Mouse (Mus musculus): ENCODE results near the gene Ubl7.
A peak's percentile ranks its signal among the peaks of the same experiment; 100 is the strongest.
"Not testable (repeated sequence)": the region's sequence is repeated elsewhere in the genome, so short reads cannot be mapped to it uniquely, and the experiment has no call there.

Gene Ubl7

GRCm38 (mm10) chr9:57910254-57911160 is at the start of gene Ubl7:
TSS of gene Ubl7 (plus strand) at chr9:57910979.
- peak; percentile 92 for DNase-seq

- DNase-seq: peak; percentile 62
Observed at GRCm38 (mm10) chr9:57861951-57862471, 48.8 kb upstream of the Ubl7 start.

- DNase-seq: no peak
Observed at GRCm38 (mm10) chr9:57864336-57864735, 46.4 kb upstream of the Ubl7 start.

GRCm38 (mm10) chr9:57866530-57866929 is 44.2 kb upstream of the Ubl7 start:
- no peak for DNase-seq

- no peak for DNase-seq
Observed at GRCm38 (mm10) chr9:57867236-57867635, 43.5 kb upstream of the Ubl7 start.

- no peak for DNase-seq
Observed at GRCm38 (mm10) chr9:57867880-57868279, 42.9 kb upstream of the Ubl7 start.

GRCm38 (mm10) chr9:57868767-57869166 is 42.0 kb upstream of the Ubl7 start:
- no peak for DNase-seq

GRCm38 (mm10) chr9:57870273-57870816 is 40.4 kb upstream of the Ubl7 start:
- DNase-seq: no peak

- no peak for DNase-seq
Observed at GRCm38 (mm10) chr9:57874134-57874533, 36.6 kb upstream of the Ubl7 start.

GRCm38 (mm10) chr9:57874994-57875393 is 35.8 kb upstream of the Ubl7 start:
- no peak for DNase-seq

- DNase-seq: no peak
Observed at GRCm38 (mm10) chr9:57879213-57879612, 31.6 kb upstream of the Ubl7 start.

GRCm38 (mm10) chr9:57880278-57880677 is 30.5 kb upstream of the Ubl7 start:
- no peak for DNase-seq

- DNase-seq: not testable (repeated sequence)
Observed at GRCm38 (mm10) chr9:57881781-57882180, 29.0 kb upstream of the Ubl7 start.

GRCm38 (mm10) chr9:57883413-57883812 is 27.4 kb upstream of the Ubl7 start:
- DNase-seq: no peak

- no peak for DNase-seq
Observed at GRCm38 (mm10) chr9:57888119-57888518, 22.7 kb upstream of the Ubl7 start.

GRCm38 (mm10) chr9:57900478-57900877 is 10.3 kb upstream of the Ubl7 start:
- no peak for DNase-seq

- DNase-seq: no peak
Observed at GRCm38 (mm10) chr9:57901197-57901596, 9.6 kb upstream of the Ubl7 start.

- no peak for DNase-seq
Observed at GRCm38 (mm10) chr9:57901601-57902000, 9.2 kb upstream of the Ubl7 start.

- no peak for DNase-seq
Observed at GRCm38 (mm10) chr9:57902132-57902531, 8.6 kb upstream of the Ubl7 start.

GRCm38 (mm10) chr9:57903589-57904249 is 7.1 kb upstream of the Ubl7 start:
- no peak for DNase-seq

GRCm38 (mm10) chr9:57904250-57904644 is 6.5 kb upstream of the Ubl7 start:
- DNase-seq: no peak

GRCm38 (mm10) chr9:57907206-57907605 is 3.6 kb upstream of the Ubl7 start:
- DNase-seq: no peak

GRCm38 (mm10) chr9:57912571-57912970 is 1.8 kb downstream of the Ubl7 start:
- no peak for DNase-seq

Data from lung, postnatal 14 days (tissue).